Mouse (Mus musculus) layer of hippocampus, adult 9-10 months (tissue): ENCODE measurements around the gene BC049715.

Experiments used
- DNase-seq: peaks from one replicate; pipeline ENCODE4 v3.0.0; 2022; ENCODE audit warnings: low spot score

Gene BC049715

DNA sequence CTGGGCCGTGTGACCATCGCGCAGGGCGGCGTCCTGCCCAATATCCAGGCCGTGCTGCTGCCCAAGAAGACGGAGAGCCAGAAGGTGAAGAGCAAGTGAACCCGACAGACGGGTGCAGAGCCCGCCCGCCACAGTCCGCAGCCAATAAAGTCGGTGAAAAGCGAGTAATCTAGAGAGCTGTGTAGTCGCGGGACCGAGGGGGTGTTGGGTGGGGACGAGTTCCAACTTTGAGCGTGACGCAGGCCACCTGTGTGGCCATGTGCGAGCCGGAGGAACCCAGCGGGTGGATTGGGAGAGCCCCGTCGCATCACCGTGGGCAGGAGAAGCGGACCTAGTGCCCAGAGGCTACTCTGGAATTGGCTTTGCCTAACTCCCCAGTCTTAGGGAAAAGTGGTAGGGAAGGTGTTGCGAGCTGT lies 18.8 kb upstream of the BC049715 start:
- no peak for DNase-seq

DNA sequence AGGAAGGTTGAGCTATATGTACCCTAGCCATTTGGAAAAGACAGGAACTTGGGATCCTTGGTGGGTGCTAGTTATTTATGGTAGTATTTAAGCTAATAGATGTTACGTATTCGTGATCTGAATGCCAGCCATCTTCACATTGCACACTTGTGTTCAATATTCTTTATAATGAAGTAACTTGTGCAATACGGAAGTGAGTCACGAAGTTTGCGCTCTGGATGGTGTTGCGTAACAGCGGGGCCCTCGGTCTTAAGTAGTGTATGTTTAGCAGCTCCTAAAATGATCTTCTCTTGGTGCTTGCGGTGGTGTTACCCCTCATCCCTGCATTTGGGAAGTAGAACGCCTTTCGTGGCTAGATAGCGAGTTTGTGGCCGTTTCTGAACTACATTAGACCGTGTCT lies 18.3 kb upstream of the BC049715 start:
- no peak for DNase-seq

DNA sequence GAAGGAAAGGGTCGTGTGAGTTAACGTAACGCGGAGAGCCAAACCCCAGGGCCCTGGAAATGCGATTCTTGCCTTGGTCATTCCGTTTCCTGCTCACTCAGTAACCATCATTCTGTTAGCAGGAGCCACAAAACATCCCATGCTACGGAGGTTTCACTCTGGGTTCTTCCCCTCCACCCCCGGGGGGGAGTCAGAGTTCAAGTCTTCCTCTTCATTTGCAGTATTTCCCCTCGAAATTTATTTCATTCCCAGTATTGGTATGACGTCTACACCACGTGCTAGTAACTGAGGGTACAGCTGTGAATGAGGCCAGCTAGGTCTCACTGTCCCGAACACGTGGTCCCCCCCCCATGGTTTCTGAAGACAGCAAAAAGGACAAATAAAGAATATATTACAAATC lies 17.8 kb upstream of the BC049715 start:
- no peak for DNase-seq

DNA sequence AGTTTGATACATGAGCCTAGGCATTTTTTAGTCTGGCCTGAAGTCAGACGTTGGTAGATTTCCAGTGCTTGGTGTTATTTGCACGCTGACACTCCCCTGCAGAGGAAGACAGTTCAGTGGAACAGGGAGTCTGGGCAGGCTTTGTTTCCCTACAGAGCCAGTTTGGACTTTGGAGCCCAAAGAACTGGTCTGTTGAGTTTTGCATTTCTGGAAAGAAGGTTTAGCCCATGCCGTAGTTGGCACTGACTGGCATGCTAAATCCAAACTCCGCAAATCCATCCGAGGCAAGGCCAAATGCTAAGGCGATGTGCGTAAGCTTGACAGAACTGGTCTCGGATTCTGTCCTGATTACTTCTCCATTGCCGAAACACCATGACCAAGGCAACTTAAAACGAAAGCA lies 16.2 kb upstream of the BC049715 start:
- DNase-seq = no peak

DNA sequence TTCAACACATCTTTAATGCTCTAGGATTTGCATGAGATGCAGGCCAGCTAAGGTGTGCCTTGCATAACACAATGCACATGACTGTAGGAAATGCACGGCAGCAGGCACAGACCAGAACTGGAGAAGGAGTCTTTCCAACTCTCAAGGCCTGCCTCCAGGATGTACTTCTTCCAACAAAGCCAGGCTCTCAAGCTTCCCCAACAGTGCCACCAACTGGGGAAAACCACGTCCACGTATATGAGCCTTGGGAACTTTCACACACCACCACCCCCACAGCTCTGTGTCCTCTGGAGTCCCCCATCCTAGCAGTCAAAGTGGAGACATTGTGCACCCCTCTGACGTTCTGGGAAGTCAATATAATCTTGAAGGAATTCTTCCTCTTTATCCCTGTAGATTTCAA lies 14.3 kb upstream of the BC049715 start:
- DNase-seq = no peak

DNA sequence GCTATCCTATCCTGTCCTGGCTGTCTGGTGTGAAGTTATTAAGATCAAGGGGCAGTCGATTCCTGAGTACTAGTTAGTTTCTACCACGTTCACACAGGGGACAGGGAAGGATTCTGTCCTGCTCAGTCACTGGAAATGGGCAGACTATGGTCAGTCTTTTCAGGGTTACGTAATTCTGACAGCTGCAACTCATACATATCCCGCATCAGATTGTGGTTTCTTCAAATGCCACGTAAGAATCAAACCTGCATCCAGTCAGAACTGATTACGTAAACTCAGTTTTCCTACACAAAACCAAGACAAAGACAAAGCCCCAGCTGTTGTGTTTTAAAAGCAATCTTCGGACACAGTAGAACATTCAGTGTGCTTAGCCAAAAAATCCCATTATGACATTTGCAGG lies 12.0 kb upstream of the BC049715 start:
- DNase-seq = no peak

DNA sequence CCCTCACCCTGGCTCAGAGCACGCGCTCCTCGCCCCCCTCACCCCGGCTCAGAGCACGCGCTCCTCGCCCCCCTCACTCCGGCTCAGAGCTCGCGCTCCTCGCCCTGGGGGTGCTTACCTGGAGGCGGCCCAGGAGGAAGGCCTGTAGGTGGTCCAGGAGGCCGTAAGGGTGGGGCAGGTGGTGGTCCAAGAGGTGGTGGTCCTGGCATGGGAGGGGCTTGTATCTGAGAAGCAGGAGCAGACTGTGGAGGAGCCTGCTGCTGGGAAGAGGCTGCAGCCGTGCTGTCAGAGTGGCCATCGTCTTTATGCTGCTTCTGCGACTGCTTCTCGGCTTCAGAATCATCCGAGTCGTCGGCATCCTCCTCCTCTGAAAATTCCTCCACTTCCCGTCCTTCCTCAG lies 10.6 kb upstream of the BC049715 start:
- DNase-seq = no peak

DNA sequence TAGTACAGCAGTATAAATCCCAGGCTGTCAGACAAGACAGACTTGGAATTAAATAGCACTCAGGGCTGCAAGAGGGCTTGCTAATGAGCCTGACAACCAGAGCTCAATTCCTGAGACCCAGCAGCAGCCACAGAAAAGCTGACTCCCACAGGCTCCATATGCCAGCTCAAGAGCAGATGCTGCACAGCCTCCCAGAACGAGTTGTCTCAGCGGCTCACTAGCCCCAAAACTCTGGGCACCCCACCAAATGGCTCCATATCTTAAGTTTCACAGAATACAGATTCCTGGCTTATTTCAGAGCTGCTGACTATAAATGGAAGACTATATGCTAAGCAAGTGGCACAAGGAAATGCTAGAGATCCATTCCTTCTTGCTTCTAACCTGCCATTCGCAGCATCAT lies 9.9 kb upstream of the BC049715 start:
- no peak for DNase-seq

DNA sequence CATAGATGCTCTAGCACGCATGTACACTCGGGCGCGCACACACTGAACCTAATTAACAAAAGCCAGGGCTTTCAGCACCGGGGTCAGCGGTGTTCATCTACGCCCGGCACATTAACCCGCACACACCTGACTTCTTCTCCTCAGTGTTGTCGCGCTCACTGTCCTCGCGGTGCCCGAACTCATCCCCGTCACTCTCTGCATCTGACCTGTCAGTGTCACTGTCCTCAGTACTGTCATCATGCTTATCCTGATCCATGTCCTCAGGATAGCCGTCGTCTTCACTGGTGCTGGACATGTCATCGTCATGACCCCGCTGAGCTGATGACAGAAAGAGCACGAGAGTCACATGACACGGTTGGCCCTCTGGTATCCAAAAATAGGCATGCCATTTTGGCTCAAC lies 7.0 kb upstream of the BC049715 start:
- no peak for DNase-seq

DNA sequence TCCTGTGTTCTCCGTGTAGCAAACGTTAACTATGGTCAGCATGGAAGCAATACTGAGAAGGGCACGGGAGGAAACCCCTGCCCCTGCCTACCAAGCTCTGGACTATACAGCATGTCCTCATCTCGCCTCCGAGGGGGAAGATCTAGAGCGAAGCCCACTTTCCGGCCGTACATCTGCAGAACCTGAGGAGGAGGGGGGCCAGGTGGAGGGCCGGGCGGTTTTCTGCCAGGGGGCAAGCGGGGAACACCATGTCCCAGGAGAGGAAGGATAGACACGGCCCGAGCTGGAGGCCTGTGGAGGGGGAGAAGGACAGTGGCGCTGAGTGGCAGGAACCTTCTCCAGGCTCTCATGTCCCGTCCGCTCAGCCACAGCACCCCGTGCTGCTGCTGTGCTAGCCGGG lies 6.3 kb upstream of the BC049715 start:
- no peak for DNase-seq

DNA sequence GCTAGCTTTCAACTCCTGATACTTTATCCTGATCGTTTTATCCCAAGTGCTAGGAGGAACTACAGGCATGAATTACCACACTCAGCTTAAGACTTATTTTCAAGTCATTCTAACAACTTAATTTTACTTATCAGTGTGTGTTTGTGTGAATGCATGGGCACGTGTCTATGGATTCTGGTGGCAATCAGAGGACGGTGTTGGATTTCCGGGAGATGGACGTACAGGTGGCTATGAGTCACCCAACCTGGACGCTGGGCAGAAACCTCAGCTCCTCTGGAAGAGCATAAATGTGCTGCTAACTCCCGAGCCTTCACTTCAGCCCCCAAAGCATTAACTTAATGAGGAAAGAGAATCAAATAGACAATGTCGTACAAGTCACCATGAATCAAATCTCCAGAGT lies 2.4 kb upstream of the BC049715 start:
- DNase-seq = no peak

DNA sequence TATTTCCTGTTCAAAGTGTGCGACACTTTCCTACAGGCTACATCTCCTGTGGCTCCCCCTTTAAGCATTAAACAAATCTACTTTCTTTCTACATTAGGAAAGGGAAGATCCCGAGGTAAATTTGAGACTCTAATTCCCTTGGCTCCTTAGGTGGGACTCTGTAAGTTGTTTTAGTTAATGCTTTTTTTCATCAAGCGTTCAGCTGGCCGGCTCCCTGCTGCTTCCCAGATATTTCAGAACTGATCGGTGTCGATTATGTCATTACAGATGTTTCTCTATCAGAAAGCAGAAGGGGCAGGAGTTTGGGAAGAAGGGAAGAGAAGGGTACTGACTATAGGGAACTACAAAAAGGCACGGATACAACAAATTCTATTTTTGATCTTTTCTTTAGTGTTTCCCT lies 310 bp upstream of the BC049715 start:
- no peak for DNase-seq

DNA sequence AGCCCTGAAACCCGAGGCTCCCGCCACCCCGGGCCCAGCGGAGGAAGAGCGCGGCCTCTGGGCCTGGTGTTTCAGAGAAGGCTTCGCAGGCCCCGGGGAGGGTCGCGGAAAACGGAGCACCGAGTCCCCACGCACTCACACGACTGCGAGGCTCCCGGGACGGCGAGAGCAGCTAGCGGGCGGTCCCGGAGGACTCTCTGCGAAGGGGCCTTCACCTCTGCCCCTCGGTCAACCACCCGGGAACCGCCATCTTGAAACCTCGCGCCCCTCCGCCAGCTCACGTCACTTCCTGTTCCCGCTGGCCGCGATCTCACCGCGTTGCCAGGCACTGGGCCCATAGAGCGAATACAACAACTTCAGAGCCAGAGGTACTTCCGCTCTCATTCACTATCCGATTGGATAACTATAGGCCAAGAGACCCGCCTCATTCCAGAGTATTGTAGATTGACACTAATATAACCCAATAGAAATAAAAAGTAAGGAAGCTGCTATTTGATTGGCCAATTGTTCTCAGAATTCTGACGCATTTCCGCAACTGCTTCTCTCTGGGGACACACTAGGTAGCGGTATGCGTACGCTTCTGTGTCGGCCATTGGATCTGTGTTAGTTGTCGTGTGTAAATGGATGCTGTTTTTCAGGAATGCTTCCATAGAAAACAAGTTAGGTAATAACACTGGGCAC lies 595 bp downstream of the BC049715 start, which contains the start of gene Wbp11:
Gene Wbp11 (minus strand): TSS at position 353 of the 681 bp plus-strand sequence.
- peak; percentile 97 for DNase-seq

DNA sequence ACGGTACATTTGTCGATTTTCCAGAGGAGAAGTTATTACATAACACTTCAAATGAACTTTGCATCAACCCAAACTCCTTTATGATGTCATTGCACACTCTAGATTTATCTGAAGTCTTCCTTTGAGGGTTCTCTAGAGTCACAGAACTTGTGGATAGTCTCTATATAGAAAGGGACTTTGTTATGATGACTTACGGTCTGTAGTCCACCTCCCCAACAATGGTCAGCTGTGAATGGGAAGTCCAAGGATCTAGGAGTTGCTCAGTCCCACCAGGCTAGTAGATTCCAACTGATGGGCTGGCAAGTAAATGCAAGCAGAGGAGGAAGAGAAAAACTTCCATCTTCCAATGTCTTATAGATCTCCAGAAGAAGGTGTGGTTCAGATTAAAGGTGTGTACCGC lies 1.3 kb downstream of the BC049715 start:
- DNase-seq = no peak

DNA sequence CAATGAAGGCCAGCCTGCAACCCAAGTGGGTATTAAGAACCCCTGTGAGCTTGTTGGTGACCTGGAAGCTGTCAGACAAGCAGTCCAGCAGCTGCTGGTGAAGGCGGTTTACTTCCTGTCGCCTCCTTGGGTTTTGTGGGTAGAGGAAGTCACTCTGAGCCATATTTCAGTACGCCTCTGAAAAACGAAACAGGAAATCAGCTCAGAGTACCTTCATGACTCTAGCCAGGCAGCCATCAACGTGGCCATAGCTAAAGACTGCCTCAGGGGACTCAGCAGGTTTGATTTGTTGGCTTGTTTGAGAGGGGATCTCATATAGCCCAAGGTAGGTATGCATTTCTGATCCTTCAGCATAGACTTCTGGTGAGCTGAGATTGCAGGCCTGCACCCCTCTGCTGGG lies 4.3 kb downstream of the BC049715 start:
- DNase-seq = no peak

DNA sequence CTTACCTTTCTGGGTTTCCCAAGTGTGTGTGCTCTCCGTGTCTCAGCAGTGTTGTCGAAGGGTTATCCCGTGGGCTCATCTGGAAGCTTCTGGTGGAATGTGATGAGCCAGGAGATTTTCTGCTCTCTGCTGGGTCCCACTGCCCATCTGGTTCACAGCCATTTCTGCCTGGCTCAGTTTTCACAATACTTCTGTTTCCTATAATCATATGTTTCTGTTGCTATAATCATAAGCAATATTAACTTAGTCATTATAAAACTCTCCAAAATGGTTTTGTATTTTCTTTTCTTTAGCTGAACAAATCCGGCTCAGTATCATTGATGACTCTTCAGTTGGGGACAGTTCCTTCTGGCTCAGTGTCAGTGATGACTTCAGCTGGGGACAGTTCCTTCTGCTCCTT lies 7.9 kb downstream of the BC049715 start, which contains the start of gene Smco3:
Gene Smco3 (minus strand): TSS at position 101 of the 400 bp plus-strand sequence.
- no peak for DNase-seq

DNA sequence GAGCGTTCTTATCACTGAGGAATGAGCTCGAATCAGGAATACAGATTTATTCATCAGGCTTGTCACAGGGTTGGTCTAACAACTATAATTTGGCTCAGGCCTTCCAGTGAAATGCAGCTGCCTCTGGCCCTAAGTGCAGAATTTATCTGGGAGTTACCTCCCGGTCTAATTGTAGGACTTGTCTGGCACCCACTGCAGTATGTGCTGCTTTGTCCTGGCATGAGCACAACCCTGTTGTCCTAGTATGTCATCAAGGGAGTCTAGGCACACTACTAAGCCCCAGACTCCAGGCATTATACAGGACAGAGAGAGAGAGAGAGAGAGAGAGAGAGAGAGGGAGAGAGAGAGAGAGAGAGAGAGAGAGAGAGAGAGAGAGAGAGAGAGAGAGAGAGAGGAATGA lies 9.9 kb downstream of the BC049715 start:
- DNase-seq = no peak

DNA sequence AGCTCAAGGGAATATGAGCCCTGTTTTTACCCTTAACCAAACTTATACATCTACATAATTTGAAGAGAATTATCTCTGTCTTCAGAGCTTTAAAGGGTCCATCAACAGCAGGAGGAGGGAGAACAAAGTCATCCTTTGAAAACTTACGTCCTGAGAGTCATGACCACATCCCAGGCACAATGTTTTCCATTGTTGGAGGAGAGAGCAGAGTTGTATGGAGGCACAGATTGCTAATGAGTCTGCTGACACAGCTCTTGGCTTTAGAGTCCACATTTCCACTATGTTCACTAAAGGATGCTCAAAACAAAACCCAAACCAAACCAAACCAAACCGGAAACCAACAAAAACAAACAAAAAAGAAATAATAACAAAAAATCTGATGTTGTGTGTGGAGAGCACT lies 17.5 kb downstream of the BC049715 start:
- no peak for DNase-seq

DNA sequence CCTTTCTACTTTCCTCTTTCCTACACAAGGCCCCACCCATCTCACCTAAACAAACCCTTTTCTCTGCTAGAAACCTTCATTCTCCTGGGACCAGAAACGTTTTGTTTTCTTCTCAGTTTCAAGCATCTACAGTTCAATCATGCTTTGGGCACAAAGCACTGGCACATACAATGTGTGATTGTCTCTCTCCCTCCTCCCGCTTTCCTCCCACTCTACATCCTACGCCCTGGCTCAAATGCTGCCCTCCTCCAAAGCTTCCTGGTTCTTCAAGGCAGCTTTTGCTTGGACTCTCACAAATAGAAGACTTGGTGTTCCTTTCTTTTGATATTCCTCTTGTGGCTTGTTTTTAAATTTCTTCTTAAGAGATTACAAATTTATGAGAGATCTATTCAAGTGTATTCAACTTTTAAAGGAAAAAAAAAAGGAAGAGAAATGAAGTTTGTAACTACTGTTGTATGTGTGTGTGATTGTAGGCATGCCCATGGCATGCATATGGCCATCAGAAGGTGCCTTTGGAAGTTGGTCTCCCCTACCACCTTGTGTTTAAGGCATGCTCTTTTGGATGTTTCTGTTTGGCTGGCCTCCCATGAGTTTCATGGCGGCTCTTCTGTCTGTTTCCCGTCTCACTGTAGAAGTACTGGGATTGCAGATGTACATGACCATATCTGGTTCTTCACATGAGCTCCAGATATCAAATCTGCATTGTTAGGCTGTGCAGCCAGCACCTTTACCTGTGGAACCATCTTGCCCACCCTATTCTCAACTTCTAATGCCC lies 18.5 kb downstream of the BC049715 start:
- DNase-seq = no peak

DNA sequence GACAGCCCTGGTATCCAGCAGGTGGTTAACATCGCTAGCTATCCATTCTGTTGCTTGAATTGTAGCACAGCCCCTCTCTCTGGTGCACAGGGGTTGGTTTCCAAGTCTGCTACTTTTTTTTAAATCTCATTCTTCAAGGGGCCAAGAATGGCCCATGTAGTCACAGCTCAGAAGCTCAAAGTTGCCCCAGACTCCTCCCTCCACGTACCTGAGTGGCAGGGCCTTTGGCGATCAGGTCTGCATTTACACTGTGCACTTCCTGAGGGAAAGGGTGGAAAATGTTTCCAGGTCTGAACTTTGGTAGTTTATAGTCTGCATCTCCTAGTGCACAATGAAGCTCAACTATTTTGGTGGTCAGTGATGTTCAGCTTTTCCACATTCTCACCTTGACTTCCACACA lies 19.8 kb downstream of the BC049715 start:
- no peak for DNase-seq

DNA sequence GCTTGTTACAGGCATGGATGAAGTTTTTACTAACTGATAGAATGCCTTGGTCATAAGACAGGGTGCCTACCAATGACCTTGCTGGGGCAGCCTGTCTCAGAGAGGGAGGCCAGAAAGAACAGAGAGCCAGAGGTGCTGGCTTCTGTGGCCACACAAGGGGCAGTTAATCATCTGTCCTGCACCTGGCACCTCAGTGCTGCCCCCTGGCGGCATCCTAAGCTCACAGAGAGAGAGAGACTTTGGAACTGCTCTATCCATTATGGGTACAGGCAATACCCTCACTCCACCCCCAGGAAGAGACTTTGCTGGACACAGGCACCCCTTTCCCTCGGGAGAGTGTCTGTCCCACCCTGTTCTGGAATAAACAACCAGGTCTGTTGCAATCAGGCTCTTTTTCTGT lies 20.4 kb downstream of the BC049715 start:
- no peak for DNase-seq

DNA sequence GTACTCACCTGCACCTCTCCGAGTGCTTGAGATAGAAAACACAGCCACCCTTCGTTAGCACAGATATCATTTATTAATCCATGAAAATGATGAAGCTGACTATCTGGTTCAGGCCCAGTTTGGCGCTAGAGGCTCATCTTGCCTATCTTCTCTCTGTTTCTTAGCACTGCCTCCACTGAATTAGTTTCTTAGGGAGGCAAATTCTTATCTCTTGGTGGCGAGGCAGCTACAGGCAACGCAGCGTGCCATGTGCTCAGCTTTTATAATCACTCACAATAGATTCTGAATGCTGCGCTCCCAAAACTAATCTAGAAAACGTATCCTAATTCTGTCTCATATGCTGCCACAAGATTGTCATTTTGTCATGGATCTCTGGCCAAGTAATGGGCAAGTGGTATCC lies 21.0 kb downstream of the BC049715 start:
- no peak for DNase-seq

DNA sequence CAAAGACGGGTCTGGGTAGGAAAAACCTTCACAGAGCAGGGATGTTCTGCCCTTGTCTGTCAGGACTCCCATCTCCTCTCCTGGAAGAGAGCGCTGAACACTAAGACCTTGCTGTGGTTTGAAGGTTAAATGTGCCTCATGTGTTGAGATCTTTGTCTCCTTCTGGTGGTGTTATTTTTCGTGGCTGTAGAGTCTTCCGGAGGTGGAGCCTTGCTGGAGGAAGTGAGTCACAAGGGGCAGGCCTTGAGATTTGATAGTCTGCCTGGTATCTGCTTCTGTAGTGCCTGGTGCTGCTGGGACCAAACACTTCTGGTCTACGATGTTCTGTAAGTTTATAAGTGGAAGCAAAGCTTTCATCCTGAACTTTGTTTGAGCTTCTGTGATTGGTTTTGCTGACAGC lies 21.5 kb downstream of the BC049715 start:
- no peak for DNase-seq

DNA sequence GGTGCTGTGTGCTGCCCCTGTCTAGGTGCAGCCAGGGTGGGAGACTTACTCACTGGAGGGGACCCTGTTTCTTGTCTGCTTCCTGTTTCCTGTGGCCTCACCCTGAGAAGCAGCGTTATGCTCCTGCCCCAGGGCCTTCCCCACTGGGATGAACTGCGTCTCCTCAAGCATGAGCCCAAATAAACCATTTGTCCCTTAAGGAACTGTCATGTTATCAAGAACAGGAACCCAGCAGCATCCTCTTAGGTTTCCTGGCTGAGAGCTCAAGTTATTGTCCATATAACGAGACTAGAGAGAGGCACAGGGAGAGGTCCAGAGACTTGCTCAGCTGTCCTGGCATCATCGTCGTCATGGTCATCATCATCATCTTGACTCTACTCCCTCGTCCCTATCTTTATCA lies 22.8 kb downstream of the BC049715 start:
- DNase-seq = no peak
